Mouse (Mus musculus): ENCODE measurements at regions not wholly inside any gene's neighbourhood (a gene's known extent, or its start where the extent isn't known, plus 50 kb on each side); places are given as distances from the start of the nearest gene placed in this dataset.

- TF ChIP-seq HCFC1 (IDR thresholded peaks at IDR 0.05; ENCODE audit: borderline replicate concordance, insufficient read depth, low read length) (no peak), ZNF384 (IDR thresholded peaks at IDR 0.05; ENCODE audit: low read depth, low read length) (no peak)
Measured at GRCm38 (mm10) chr1:39067901-39068300, 82.5 kb downstream of the Pdcl3 start.
